Mouse (Mus musculus) testis, postnatal 14 days (tissue): ENCODE measurements at regions not wholly inside any gene's neighbourhood (a gene's known extent, or its start where the extent isn't known, plus 50 kb on each side); places are given as distances from the start of the nearest gene placed in this dataset.
A peak's percentile ranks its signal among the peaks of the same experiment; 100 is the strongest.
"Not testable (repeated sequence)": the region's sequence is repeated elsewhere in the genome, so short reads cannot be mapped to it uniquely, and the experiment has no call there.

Source experiments
- DNase-seq: peaks from one replicate; pipeline ENCODE4 v3.0.0; 2021; ENCODE audit warnings: low spot score

- no peak for DNase-seq
These were observed 177.2 kb downstream of the Lyplal1 start for GRCm38 (mm10) chr1:185939914-185940313.

GRCm38 (mm10) chr1:185940511-185940910, 176.6 kb downstream of the Lyplal1 start:
- DNase-seq, result no peak

GRCm38 (mm10) chr1:185951163-185951562, 165.9 kb downstream of the Lyplal1 start:
- DNase-seq, result no peak

- DNase-seq, result not testable (repeated sequence)
These were observed 161.3 kb downstream of the Lyplal1 start for GRCm38 (mm10) chr1:185955821-185956220.

GRCm38 (mm10) chr1:185957557-185957956, 159.6 kb downstream of the Lyplal1 start:
- DNase-seq, result no peak

GRCm38 (mm10) chr1:185958276-185958675, 158.8 kb downstream of the Lyplal1 start:
- no peak for DNase-seq

GRCm38 (mm10) chr1:185962606-185963005, 154.5 kb downstream of the Lyplal1 start:
- DNase-seq, result no peak

GRCm38 (mm10) chr1:185963773-185964172, 153.3 kb downstream of the Lyplal1 start:
- no peak for DNase-seq

- DNase-seq, result no peak
These were observed 152.7 kb downstream of the Lyplal1 start for GRCm38 (mm10) chr1:185964426-185964825.

GRCm38 (mm10) chr1:185967227-185967626, 149.9 kb downstream of the Lyplal1 start:
- no peak for DNase-seq

- no peak for DNase-seq
These were observed 149.3 kb downstream of the Lyplal1 start for GRCm38 (mm10) chr1:185967816-185968215.

GRCm38 (mm10) chr1:185968642-185969041, 148.5 kb downstream of the Lyplal1 start:
- no peak for DNase-seq

- peak; percentile 39 for DNase-seq
These were observed 147.9 kb downstream of the Lyplal1 start for GRCm38 (mm10) chr1:185969231-185969630.

GRCm38 (mm10) chr1:185977075-185977474, 140.0 kb downstream of the Lyplal1 start:
- no peak for DNase-seq

- no peak for DNase-seq
These were observed 127.7 kb downstream of the Lyplal1 start for GRCm38 (mm10) chr1:185989432-185989831.

GRCm38 (mm10) chr1:186000066-186000465, 117.0 kb downstream of the Lyplal1 start:
- DNase-seq, result not testable (repeated sequence)

- no peak for DNase-seq
These were observed 103.7 kb downstream of the Lyplal1 start for GRCm38 (mm10) chr1:186013413-186013812.

- no peak for DNase-seq
These were observed 102.9 kb downstream of the Lyplal1 start for GRCm38 (mm10) chr1:186014166-186014565.

GRCm38 (mm10) chr1:186015831-186016561, 101.1 kb downstream of the Lyplal1 start:
- no peak for DNase-seq

GRCm38 (mm10) chr1:186017547-186017946, 99.6 kb downstream of the Lyplal1 start:
- DNase-seq, result no peak

- DNase-seq, result no peak
These were observed 97.6 kb downstream of the Lyplal1 start for GRCm38 (mm10) chr1:186019511-186019910.

GRCm38 (mm10) chr1:186031951-186032350, 85.2 kb downstream of the Lyplal1 start:
- DNase-seq, result peak; percentile 4

GRCm38 (mm10) chr1:186034443-186034842, 82.7 kb downstream of the Lyplal1 start:
- DNase-seq, result no peak
